ENCODE assay signal across 8 mouse cellular contexts in genomic region chr1:189006826-189007225, GRCm38 (mm10). TPM values are rescaled to one million over a fixed set of nuclear protein-coding genes. Genes with fewer than 3 reads are reported as not detected.
A peak's percentile ranks its signal among the peaks of the same experiment; 100 is the strongest.
DNase-seq lines count a peak whose midpoint lies in the region; ATAC-seq and TF ChIP-seq lines count a peak whose summit lies in the region.

No protein-coding gene starts in this region.

- peak overlapping the region; percentile 97 for H3K4me3 ChIP-seq in kidney, postnatal 0 days (replicated peaks; ENCODE audit: low read depth, low read length)
- peak overlapping the region; percentile 84 for H3K4me3 ChIP-seq in brown adipose tissue, adult 24 weeks (ENCODE audit: insufficient read depth, low read depth, low read length)
- H3K4me3 ChIP-seq in heart, postnatal 0 days (ENCODE audit: low read depth, low read length): peak overlapping the region; percentile 97

- TF ChIP-seq CTCF in kidney, postnatal 0 days (IDR thresholded peaks at IDR 0.05; ENCODE audit: low read depth): no peak
- no peak for TF ChIP-seq CTCF in heart, postnatal 0 days (IDR thresholded peaks at IDR 0.05; ENCODE audit: low read depth)

- no peak for DNase-seq in kidney, postnatal 0 days (ENCODE audit: low spot score)
- no peak for DNase-seq in kidney, adult 11 months
- no peak for DNase-seq in heart, postnatal 0 days (ENCODE audit: low spot score)
- DNase-seq in lung, postnatal 10 days: peak; percentile 17
- no peak for DNase-seq in right cerebral cortex, postnatal 25 days
- DNase-seq in ovary, postnatal 10 days (ENCODE audit: low spot score): no peak
- DNase-seq in adrenal gland, adult 2 months: no peak

- H3K9me3 ChIP-seq in kidney, postnatal 0 days (replicated peaks; ENCODE audit: low read length): no peaks in the 10 kb centered on the region
- H3K9me3 ChIP-seq in heart, postnatal 0 days (replicated peaks; ENCODE audit: control insufficient read depth, low read length): no peaks in the 10 kb centered on the region

- TF ChIP-seq EP300 in heart, postnatal 0 days (IDR thresholded peaks at IDR 0.05; ENCODE audit: low read depth): no peak

- H3K4me2 ChIP-seq in kidney, postnatal 0 days (ENCODE audit: low read length): peak overlapping the region; percentile 96
- H3K4me2 ChIP-seq in heart, postnatal 0 days (ENCODE audit: low read depth, low read length): peak overlapping the region; percentile 100

- H3K36me3 ChIP-seq in kidney, postnatal 0 days (ENCODE audit: insufficient read depth, low read length): no peaks in the 10 kb centered on the region
- no peaks in the 10 kb centered on the region for H3K36me3 ChIP-seq in heart, postnatal 0 days (replicated peaks; ENCODE audit: control insufficient read depth, insufficient read depth, low read length)

- H3K27ac ChIP-seq in kidney, postnatal 0 days: no peak overlapping the region
- peak overlapping the region; percentile 83 for H3K27ac ChIP-seq in brown adipose tissue, adult 24 weeks (replicated peaks; ENCODE audit: low read depth, low read length)
- H3K27ac ChIP-seq in heart, postnatal 0 days (ENCODE audit: low read depth): no peak overlapping the region

- no peaks in the 10 kb centered on the region for H3K27me3 ChIP-seq in kidney, postnatal 0 days (ENCODE audit: insufficient read depth, low read length)
- no peaks in the 10 kb centered on the region for H3K27me3 ChIP-seq in heart, postnatal 0 days (ENCODE audit: control insufficient read depth, insufficient read depth, low read length)

- peaks cover 11% of the 10 kb centered on the region for H3K4me1 ChIP-seq in kidney, postnatal 0 days (replicated peaks; ENCODE audit: insufficient read depth, low read length)
- H3K4me1 ChIP-seq in brown adipose tissue, adult 24 weeks (ENCODE audit: control insufficient read depth, insufficient read depth, insufficient read length, low read length): peaks cover 10% of the 10 kb centered on the region
- peaks cover 12% of the 10 kb centered on the region for H3K4me1 ChIP-seq in heart, postnatal 0 days (ENCODE audit: control insufficient read depth, insufficient read depth)

- H3K9ac ChIP-seq in kidney, postnatal 0 days (ENCODE audit: low read depth, low read length): peak overlapping the region; percentile 98
- peak overlapping the region; percentile 97 for H3K9ac ChIP-seq in heart, postnatal 0 days (replicated peaks; ENCODE audit: low read depth, low read length)

- under 1% methylated on average over 7 of the region's 7 CpGs for WGBS in kidney, postnatal 0 days
- WGBS in heart, postnatal 0 days: 2% methylated on average over 7 of the region's 7 CpGs

- no peak for ATAC-seq in kidney, postnatal 0 days (replicated peaks; ENCODE audit: low FRiP score, low read depth)
- ATAC-seq in heart, postnatal 0 days (ENCODE audit: insufficient read depth, low read depth): peak; percentile 24

RNA-seq across cellular contexts. Expression of gene Kctd3, which starts 0.8 kb away (rescaled TPM):
- 21.0 and 22.2 TPM in 2 replicates for polyA plus RNA-seq in kidney, postnatal 0 days (2015; fragmentation: Nextera tagmentation; extraction: Ambion mirVana)
- polyA plus RNA-seq in brown adipose tissue, adult 24 weeks (2012; ENCODE audit: insufficient read depth, insufficient read length, missing spikeins): 17.2 and 19.0 TPM in 2 replicates
- 24.2 and 35.7 TPM in 2 replicates for total RNA-seq in heart, postnatal 0 days (2014; rRNA removed; ENCODE audit: low replicate concordance)
- polyA plus RNA-seq in heart, postnatal 0 days (2015; fragmentation: Nextera tagmentation; extraction: Ambion mirVana): 15.5 and 16.7 TPM in 2 replicates
- total RNA-seq in adrenal gland, adult 2 months (2021): 10 to 100 TPM; 21.8 to 40.9 TPM
- 41.9 and 45.9 TPM in 2 replicates for polyA plus RNA-seq in adrenal gland, adult 2 months (2012; rRNA removed)
